Mouse (Mus musculus) forebrain, embryonic 15.5 days (tissue): ENCODE data around the gene Arpp21. TPM values are rescaled to one million over a fixed set of nuclear protein-coding genes. Genes with fewer than 3 reads are reported as not detected.
A peak's percentile ranks its signal among the peaks of the same experiment; 100 is the strongest.

Experiments
- ATAC-seq: fragments of 200-750 bp; cut with Nextera tagmentation; replicated peaks from 2 replicates; pipeline ENCODE4 v1.8.0; 2017; ENCODE audit warnings: mild to moderate bottlenecking, moderate TSS enrichment, moderate library complexity
- H3K27ac ChIP-seq: fragments of 300-500 bp; sonication (generic); replicated peaks from 2 replicates; pipeline ENCODE4 v1.5.1; 2015; ENCODE audit warnings: mild to moderate bottlenecking, inconsistent platforms
- H3K27me3 ChIP-seq: fragments of 300-500 bp; sonication (generic); 2 replicates; pipeline ENCODE4 v1.6.1; 2015; ENCODE audit warnings: inconsistent platforms
- H3K36me3 ChIP-seq: fragments of 300-500 bp; sonication (generic); 2 replicates; pipeline ENCODE4 v1.6.1; 2015; ENCODE audit warnings: mild to moderate bottlenecking, inconsistent platforms
- H3K4me1 ChIP-seq: fragments of 300-500 bp; sonication (generic); 2 replicates; pipeline ENCODE4 v1.6.1; 2015; ENCODE audit warnings: inconsistent platforms
- H3K4me2 ChIP-seq: fragments of 300-500 bp; sonication (generic); replicated peaks from 2 replicates; pipeline ENCODE4 v1.6.1; 2015; ENCODE audit warnings: mild to moderate bottlenecking, inconsistent platforms
- H3K4me3 ChIP-seq: fragments of 300-500 bp; sonication (generic); 2 replicates; pipeline ENCODE4 v1.5.1; 2015; ENCODE audit warnings: mild to moderate bottlenecking, inconsistent platforms
- H3K9ac ChIP-seq: fragments of 300-500 bp; sonication (generic); replicated peaks from 2 replicates; pipeline ENCODE4 v1.6.1; 2015; ENCODE audit warnings: mild to moderate bottlenecking, inconsistent platforms
- H3K9me3 ChIP-seq: fragments of 300-500 bp; sonication (generic); 2 replicates; pipeline ENCODE4 v1.6.1; 2016; ENCODE audit warnings: inconsistent platforms
- WGBS: fragments of 180-500 bp; shearing (Covaris S2); methylation state at CpG from one replicate; pipeline ENCODE4 v1.1.7; 2015; ENCODE audit warnings: mixed read lengths; 5-methylcytosine and 5-hydroxymethylcytosine counted together
- polyA plus RNA-seq: library from polyadenylated mRNA; unstranded; fragments of >200 nt; fragmentation: Nextera tagmentation; extraction: Ambion mirVana; gene quantifications from 2 replicates; pipeline ENCODE4 v1.2.1, GENCODE M21; 2015

Gene Arpp21
- polyA plus RNA-seq, 1 experiment from 2014 or later = 76.3 TPM

DNA sequence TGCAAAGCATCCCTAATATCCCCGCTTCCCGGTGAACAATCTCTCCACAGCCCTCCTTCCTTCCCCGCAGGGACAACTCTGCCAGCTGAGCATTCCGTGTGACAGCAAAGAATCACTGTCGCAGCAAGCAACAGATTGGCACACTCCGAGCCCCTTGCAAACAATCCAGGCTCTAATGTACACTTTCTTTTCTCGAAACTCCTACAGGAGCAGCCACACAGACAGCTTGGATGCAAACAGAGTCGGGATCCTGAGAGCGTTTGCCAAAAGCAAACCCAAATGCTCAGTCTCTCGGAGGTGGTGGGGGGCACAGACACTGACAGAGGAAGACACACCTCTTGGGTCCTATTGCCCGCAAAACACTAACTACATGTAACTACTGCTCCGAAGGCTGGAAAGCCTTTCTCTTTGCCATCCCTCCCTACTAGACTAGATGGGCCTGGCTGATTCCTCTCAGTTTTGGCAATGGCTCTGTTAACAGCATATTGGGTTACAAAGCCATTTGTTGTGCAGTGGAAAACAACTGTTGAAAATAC, 47.3 kb downstream of the Arpp21 start:
- H3K27ac ChIP-seq = peak overlapping the region; percentile 65
- no peaks in the 10 kb centered on the region for H3K27me3 ChIP-seq
- ATAC-seq = peak; percentile 29
- no peak overlapping the region for H3K9ac ChIP-seq
- peaks cover 3% of the 10 kb centered on the region; the same call in 1 of the 2 replicates for H3K36me3 ChIP-seq
- H3K4me1 ChIP-seq = peaks cover 33% of the 10 kb centered on the region
- WGBS = 21% methylated on average over 12 of the region's 12 CpGs
- no peak overlapping the region for H3K4me3 ChIP-seq
- H3K9me3 ChIP-seq = no peaks in the 10 kb centered on the region
- no peak overlapping the region; the same call in 1 of the 2 replicates for H3K4me2 ChIP-seq

DNA sequence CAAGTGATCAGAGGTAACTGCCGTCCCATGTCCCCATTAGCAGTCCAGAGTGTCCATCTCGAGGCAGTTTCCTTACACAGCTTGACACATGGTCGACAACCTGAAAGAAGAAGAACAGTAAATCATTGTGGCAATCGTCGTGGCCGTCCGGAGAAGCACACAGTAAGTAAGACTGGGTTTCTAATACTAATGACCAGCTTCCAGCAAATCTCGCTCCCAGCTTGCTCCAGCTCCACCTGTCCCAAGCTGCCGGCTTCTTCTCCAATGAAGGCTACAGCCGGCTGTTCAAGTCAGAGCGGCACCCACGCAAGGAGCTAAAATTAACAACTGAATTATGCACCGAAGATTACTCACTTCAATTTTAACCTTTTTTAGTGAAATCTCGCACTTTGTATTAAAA, 48.1 kb downstream of the Arpp21 start:
- Histone ChIP-seq H3K27me3 (no peaks in the 10 kb centered on the region), H3K36me3 (peaks cover 3% of the 10 kb centered on the region; the same call in 1 of the 2 replicates), H3K4me2 (peak overlapping the region; percentile 1; the same call in 1 of the 2 replicates), H3K27ac (no peak overlapping the region), H3K9me3 (no peaks in the 10 kb centered on the region), H3K4me3 (no peak overlapping the region), H3K4me1 (peaks cover 33% of the 10 kb centered on the region), H3K9ac (0 out of 2 replicates have a peak overlapping the region, but pooled peaks have one; percentile 3)
- WGBS = 31% methylated on average over 14 of the region's 14 CpGs
- ATAC-seq = no peak

DNA sequence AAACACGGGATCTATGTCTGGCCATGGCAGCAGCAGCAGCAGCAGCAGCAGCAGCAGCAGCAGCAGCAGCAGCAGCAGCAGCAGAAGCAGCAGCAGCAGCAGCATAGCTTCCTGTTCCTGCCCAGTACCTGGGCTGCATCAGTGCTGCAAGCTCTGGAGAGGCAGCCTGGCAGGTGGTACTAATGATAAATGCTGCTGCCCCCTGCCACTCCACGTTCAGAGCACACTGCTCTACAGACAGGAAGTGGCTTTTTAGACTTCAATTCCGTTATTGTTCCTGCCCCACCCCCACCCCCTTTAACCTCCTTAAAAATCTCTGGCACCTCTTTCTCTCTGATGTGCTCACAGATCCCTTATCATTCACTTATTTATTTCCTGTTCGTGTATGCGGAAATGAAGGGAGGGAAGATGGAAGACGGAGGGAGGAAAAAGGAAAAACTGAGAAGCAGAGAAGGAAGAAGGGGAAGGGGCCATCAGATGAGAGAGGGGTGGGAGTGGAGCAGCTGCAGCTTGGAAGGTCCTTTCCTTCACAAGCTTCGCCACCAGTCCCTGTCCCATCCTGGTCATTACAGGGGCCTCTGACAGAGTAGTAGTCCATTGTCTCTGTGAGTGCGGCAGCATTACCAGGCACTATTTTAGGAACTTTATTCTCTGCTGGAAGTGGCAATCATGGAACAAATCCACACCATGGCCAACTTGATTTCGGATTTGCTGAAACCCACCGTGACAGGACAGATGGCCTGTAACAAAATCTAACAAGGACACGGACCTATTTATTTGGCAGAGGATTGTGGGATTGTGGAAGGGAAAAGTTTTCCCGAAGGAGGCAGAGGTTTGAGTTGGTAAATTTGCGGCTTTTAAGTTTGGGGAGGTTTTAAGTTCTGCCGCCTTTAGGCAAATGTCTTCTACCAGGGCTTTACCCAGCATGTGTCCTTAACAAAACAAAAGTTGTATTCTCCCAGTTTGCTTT, 49.1 kb downstream of the Arpp21 start:
- Histone ChIP-seq H3K27ac (no peak overlapping the region), H3K4me2 (peak overlapping the region; percentile 1; the same call in 1 of the 2 replicates), H3K4me1 (peaks cover 33% of the 10 kb centered on the region), H3K9me3 (no peaks in the 10 kb centered on the region), H3K36me3 (peaks cover 3% of the 10 kb centered on the region; the same call in 1 of the 2 replicates), H3K4me3 (no peak overlapping the region), H3K9ac (no peak overlapping the region), H3K27me3 (no peaks in the 10 kb centered on the region)
- ATAC-seq = no peak
- WGBS = 15% methylated on average over 14 of the region's 14 CpGs

DNA sequence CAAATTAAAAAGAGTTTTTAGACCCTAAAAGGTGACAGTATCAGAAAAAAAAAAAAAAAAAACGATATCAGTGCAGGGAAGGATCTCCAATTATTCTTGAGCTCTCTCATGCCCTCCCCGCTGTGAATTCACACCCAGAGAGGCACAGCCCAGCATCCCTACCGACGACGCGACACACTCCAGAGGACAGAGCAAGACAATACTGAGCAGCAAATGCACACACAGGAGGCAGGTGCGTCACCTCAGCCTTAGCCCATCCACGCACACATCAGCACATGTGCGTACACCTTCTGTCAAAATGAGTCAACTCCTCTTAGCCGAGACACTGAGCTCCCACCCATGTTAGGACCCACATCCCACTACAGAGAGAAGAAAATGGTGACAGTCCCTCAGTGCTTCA, 50.0 kb downstream of the Arpp21 start:
- WGBS = 58% methylated on average over 10 of the region's 10 CpGs
- Histone ChIP-seq H3K4me3 (no peak overlapping the region), H3K27me3 (no peaks in the 10 kb centered on the region), H3K4me1 (peaks cover 33% of the 10 kb centered on the region), H3K4me2 (no peak overlapping the region), H3K27ac (no peak overlapping the region), H3K36me3 (peaks cover 3% of the 10 kb centered on the region; the same call in 1 of the 2 replicates), H3K9me3 (no peaks in the 10 kb centered on the region), H3K9ac (no peak overlapping the region)
- no peak for ATAC-seq

DNA sequence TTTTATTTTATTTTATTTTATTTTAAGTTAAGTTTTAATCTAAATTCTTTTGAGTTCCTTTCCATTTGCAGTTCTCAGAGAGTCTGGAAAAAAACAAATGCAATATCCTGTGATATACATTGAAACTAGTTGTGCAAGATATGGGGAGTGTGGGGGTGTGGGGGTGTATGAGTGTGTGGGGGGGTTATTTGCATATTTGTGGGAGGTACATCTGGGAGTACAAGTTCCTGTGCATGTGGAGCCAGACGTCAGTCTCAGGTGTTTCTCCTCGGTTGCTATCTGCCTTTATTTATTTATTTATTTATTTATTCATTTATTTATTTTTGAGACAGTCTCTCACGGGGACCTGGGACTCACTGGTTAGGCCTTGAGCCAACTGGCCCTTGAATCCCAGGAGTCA, 53.0 kb downstream of the Arpp21 start:
- ATAC-seq = no peak
- H3K4me1 ChIP-seq = peaks cover 16% of the 10 kb centered on the region
- H3K4me2 ChIP-seq = no peak overlapping the region
- no peaks in the 10 kb centered on the region for H3K27me3 ChIP-seq
- no peak overlapping the region for H3K27ac ChIP-seq
- no peak overlapping the region for H3K9ac ChIP-seq
- H3K36me3 ChIP-seq = peaks cover 6% of the 10 kb centered on the region
- 66% methylated on average over 3 of the region's 3 CpGs for WGBS
- H3K9me3 ChIP-seq = no peaks in the 10 kb centered on the region
- H3K4me3 ChIP-seq = no peak overlapping the region

DNA sequence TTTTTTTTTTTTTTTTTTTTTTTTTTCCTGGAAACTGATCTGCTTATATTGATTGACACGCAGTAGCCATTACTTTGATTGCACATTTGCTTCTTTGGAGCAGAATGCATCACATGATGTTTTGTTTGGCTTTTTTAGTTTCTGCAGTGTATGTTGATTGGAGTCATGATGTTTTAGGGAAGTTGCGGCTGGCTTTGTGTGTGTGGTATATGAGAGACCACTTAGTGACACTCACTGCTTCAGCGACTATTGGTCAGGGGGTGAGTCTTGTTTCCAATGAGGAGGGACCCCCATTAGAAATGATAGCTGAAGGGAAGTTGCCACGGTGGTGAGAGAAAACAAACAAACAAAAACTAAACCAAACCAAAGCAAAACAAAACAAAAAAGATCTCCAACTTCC, 55.7 kb downstream of the Arpp21 start:
- H3K36me3 ChIP-seq = peaks cover 13% of the 10 kb centered on the region
- H3K9ac ChIP-seq = no peak overlapping the region
- no peak overlapping the region for H3K27ac ChIP-seq
- no peak for ATAC-seq
- 84% methylated on average over 4 of the region's 4 CpGs for WGBS
- H3K27me3 ChIP-seq = no peaks in the 10 kb centered on the region
- H3K4me1 ChIP-seq = no peaks in the 10 kb centered on the region
- no peaks in the 10 kb centered on the region for H3K9me3 ChIP-seq
- no peak overlapping the region for H3K4me2 ChIP-seq
- H3K4me3 ChIP-seq = no peak overlapping the region

DNA sequence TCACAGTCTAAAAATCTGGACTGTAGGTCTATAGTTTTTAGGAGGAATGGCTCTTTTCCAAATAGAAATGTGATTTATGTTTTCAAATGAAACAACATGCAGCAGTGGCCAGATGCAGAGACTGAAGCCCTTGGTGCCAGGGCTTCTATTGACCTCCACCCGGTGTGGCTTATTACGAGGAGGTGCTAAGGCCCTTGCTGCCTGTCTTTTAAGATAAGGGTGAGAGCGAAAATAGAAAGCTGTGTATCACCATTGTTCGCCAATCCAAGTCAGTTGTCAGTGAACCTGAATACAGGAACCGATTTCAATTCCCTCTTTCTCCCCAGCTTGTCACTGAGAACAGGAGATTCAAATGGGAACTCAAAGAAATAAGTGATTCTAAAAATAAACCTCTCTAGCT, 57.3 kb downstream of the Arpp21 start:
- peaks cover 9% of the 10 kb centered on the region; the same call in 1 of the 2 replicates for H3K4me1 ChIP-seq
- WGBS = 48% methylated on average over 5 of the region's 5 CpGs
- H3K9me3 ChIP-seq = no peaks in the 10 kb centered on the region
- H3K27me3 ChIP-seq = no peaks in the 10 kb centered on the region
- peak overlapping the region; percentile 46 for H3K27ac ChIP-seq
- no peak overlapping the region for H3K4me2 ChIP-seq
- no peak for ATAC-seq
- H3K4me3 ChIP-seq = no peak overlapping the region
- 0 out of 2 replicates have a peak overlapping the region, but pooled peaks have one; percentile 7 for H3K9ac ChIP-seq
- peaks cover 11% of the 10 kb centered on the region for H3K36me3 ChIP-seq

DNA sequence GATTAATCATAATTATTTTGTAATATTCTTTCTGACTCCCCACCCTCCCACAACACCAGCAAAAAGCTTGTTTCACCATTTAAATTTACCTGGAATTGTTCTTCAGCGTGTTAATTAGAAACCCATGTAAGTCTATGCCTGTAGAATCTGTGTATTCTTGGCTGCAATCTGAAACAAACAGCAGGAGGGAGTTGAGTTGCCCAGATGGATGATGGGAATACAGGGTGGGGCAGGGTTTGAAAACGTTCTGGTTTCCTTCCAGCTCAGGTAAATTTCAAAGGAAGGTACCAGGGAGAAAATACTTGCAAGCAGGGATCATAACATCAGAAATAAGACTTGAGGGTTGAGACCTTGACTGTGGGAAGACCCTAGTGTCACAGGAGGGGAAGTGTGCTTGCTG, 58.2 kb downstream of the Arpp21 start:
- H3K36me3 ChIP-seq = peaks cover 11% of the 10 kb centered on the region
- H3K27me3 ChIP-seq = no peaks in the 10 kb centered on the region
- H3K4me3 ChIP-seq = no peak overlapping the region
- H3K9me3 ChIP-seq = no peaks in the 10 kb centered on the region
- H3K4me2 ChIP-seq = no peak overlapping the region
- no peak overlapping the region for H3K27ac ChIP-seq
- no peak overlapping the region for H3K9ac ChIP-seq
- peaks cover 9% of the 10 kb centered on the region; the same call in 1 of the 2 replicates for H3K4me1 ChIP-seq
- no peak for ATAC-seq
- WGBS = 67% methylated on average over 2 of the region's 2 CpGs

DNA sequence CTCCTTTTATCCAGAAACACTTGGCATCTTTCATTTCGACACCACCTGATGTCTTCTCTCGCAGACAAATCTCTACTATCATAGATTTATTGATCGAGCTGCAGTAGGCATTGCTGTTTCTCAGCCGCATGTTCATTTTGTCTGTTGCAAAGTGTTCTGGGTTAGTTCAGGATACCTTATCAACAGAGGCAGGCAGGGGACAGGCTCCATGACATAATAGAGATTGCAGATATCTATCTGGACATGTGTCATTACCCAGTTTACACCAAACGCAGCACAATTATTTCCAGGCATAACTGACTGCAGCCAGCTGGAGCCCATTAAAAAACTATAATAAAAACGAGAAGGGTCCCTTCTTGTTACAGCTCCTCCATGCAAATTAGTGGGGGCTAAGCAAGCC, 59.4 kb downstream of the Arpp21 start:
- 69% methylated on average over 6 of the region's 6 CpGs for WGBS
- no peak overlapping the region for H3K4me2 ChIP-seq

DNA sequence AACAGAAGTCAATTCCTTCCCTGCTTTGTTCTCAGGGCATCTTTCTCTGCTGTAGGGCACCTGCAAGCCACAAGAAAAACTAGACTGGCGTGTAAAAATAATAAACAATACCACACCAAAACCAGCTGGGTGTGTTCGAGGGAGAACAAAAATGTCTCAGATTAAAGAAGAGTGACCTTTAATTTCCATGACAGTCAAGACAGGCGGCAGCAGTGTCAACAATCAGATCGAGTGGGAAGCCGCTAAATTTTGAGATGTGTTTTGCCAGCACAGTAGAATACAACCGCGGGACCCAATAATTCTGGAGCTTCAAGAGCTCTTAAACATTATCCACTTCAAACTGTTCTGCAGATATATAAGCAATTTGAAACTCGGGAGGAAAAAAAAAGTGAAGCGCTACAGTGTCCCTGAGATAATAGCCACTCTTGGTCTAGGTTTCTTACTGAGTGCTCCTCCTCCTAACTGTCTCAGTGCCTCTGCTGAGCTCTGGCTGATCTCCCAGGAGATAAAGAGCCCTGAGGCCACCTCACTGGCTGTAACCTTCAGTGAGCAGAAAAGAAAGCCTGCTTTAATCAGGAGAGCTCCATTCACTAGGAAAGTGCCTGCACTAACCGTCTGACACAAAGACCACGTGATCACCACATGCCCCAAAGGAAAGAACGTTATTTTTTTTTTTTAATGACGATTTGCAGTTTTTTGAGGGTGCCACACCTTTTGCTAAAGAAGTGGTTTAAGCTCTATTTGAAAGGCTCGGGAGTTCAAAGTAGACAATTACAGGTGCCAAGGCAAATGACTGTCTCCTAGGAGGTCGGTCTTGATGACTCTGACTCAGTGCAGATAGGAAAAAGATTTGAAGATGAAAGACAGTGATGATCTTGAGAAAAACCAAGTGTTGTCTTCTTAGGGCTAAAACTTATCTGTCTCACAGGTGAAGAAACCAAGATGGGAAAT, 61.1 kb downstream of the Arpp21 start:
- H3K27me3 ChIP-seq = no peaks in the 10 kb centered on the region
- H3K9me3 ChIP-seq = no peaks in the 10 kb centered on the region
- peaks cover 9% of the 10 kb centered on the region; the same call in 1 of the 2 replicates for H3K4me1 ChIP-seq
- ATAC-seq = peak; percentile 66; the same call in 1 of the 2 replicates
- no peak overlapping the region for H3K27ac ChIP-seq
- H3K9ac ChIP-seq = no peak overlapping the region
- H3K36me3 ChIP-seq = peaks cover 11% of the 10 kb centered on the region
- H3K4me2 ChIP-seq = no peak overlapping the region
- 17% methylated on average over 15 of the region's 15 CpGs for WGBS
- no peak overlapping the region for H3K4me3 ChIP-seq

More for the DNA sequence above, 59.4 kb downstream of the Arpp21 start:
- H3K27me3 ChIP-seq = no peaks in the 10 kb centered on the region
- ATAC-seq = no peak
- peaks cover 9% of the 10 kb centered on the region; the same call in 1 of the 2 replicates for H3K4me1 ChIP-seq
- no peaks in the 10 kb centered on the region for H3K9me3 ChIP-seq
- peaks cover 11% of the 10 kb centered on the region for H3K36me3 ChIP-seq
- no peak overlapping the region for H3K27ac ChIP-seq
- no peak overlapping the region for H3K9ac ChIP-seq
- no peak overlapping the region for H3K4me3 ChIP-seq

DNA sequence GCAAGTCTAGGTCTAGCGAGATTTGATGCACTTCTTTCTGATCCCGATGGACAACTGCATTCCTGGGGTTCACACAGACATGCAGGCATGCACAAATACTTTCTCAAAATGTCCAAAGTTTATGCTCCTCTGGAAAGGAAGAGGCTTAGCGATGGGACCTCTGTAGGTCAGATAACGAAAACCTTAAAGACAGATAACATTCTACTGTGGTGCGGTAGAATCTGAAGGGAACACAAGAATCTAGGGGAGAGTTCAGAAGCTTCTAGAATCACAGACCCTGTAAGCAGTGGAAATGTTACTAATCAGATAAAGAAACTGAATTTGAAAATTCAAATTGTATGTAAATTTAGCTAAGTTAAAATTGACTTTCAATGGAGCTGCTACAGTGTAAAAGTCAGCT, 62.0 kb downstream of the Arpp21 start:
- Histone ChIP-seq H3K4me2 (no peak overlapping the region), H3K9ac (no peak overlapping the region), H3K27me3 (no peaks in the 10 kb centered on the region), H3K36me3 (peaks cover 15% of the 10 kb centered on the region), H3K4me1 (peaks cover 9% of the 10 kb centered on the region; the same call in 1 of the 2 replicates), H3K4me3 (no peak overlapping the region), H3K9me3 (no peaks in the 10 kb centered on the region), H3K27ac (no peak overlapping the region)
- 92% methylated on average over 5 of the region's 5 CpGs for WGBS
- no peak for ATAC-seq
